Mouse (Mus musculus): ENCODE measurements at regions not wholly inside any gene's neighbourhood (a gene's known extent, or its start where the extent isn't known, plus 50 kb on each side); places are given as distances from the start of the nearest gene placed in this dataset.

- TF ChIP-seq POLR2AphosphoS2 (IDR thresholded peaks at IDR 0.05; ENCODE audit: insufficient read length, low read depth), result no peak
- no peak for TF ChIP-seq POLR2A (IDR thresholded peaks at IDR 0.05; ENCODE audit: insufficient read length, low read depth)
- TF ChIP-seq TCF3 (IDR thresholded peaks at IDR 0.05; ENCODE audit: insufficient read length, low read depth), result no peak
These were observed 58.3 kb upstream of the Sema3a start for GRCm38 (mm10) chr5:13066942-13067341.

Data from myocyte (in vitro differentiated cells).